In genomic region chr4:154260755-154261154, GRCm38 (mm10) we compare ENCODE assay signal across 22 mouse cellular contexts. TPM values are rescaled to one million over a fixed set of nuclear protein-coding genes. Genes with fewer than 3 reads are reported as not detected.
A peak's percentile ranks its signal among the peaks of the same experiment; 100 is the strongest.
DNase-seq lines count a peak whose midpoint lies in the region; ATAC-seq and TF ChIP-seq lines count a peak whose summit lies in the region.
"Had no signal": no experiment of that assay in that cellular context is flagged by ENCODE, and none has a peak within 500 bp of the region (broad histone marks: within the 10 kb centered on the region; RNA-seq: fewer than 3 reads in every experiment).

No protein-coding gene starts in this region.

- 0 out of 2 replicates have a peak, but pooled peaks cover 6% of the 10 kb centered on the region for H3K9me3 ChIP-seq in megakaryocyte, embryonic 14.5 days
- peaks cover 6% of the 10 kb centered on the region; the same call in 1 of the 2 replicates for H3K9me3 ChIP-seq in embryonic facial prominence, embryonic 13.5 days
- H3K9me3 ChIP-seq in limb, embryonic 10.5 days (replicated peaks), result no peaks in the 10 kb centered on the region
- no peaks in the 10 kb centered on the region for H3K9me3 ChIP-seq in limb, embryonic 14.5 days (ENCODE audit: control insufficient read depth, low read length)
- H3K9me3 ChIP-seq in heart, embryonic 12.5 days (replicated peaks), result peaks cover 5% of the 10 kb centered on the region; the same call in 1 of the 2 replicates
- H3K9me3 ChIP-seq: heart, embryonic 10.5 days; heart, embryonic 15.5 days; hindbrain, embryonic 10.5 days; intestine, embryonic 15.5 days had no signal

- 42% methylated on average over 5 of the region's 5 CpGs for WGBS in embryonic facial prominence, embryonic 13.5 days
- 90% methylated on average over 5 of the region's 5 CpGs for WGBS in limb, embryonic 10.5 days
- WGBS in limb, embryonic 14.5 days, result 52% methylated on average over 5 of the region's 5 CpGs
- WGBS in heart, embryonic 12.5 days, result 87% methylated on average over 5 of the region's 5 CpGs

- H3K9ac ChIP-seq in embryonic facial prominence, embryonic 13.5 days, result no peak overlapping the region
- no peak overlapping the region for H3K9ac ChIP-seq in limb, embryonic 14.5 days (ENCODE audit: low read depth, low read length, severe bottlenecking)
- no peak overlapping the region for H3K9ac ChIP-seq in heart, embryonic 12.5 days
- H3K9ac ChIP-seq: forebrain, embryonic 12.5 days; heart, embryonic 15.5 days; hindbrain, embryonic 14.5 days; intestine, embryonic 15.5 days had no signal

- peak overlapping the region; percentile 50 for H3K4me3 ChIP-seq in megakaryocyte, embryonic 14.5 days (replicated peaks)
- H3K4me3 ChIP-seq in embryonic facial prominence, embryonic 13.5 days, result no peak overlapping the region
- no peak overlapping the region for H3K4me3 ChIP-seq in limb, embryonic 10.5 days
- no peak overlapping the region for H3K4me3 ChIP-seq in limb, embryonic 14.5 days (replicated peaks; ENCODE audit: low read length)
- no peak overlapping the region for H3K4me3 ChIP-seq in heart, embryonic 12.5 days
- H3K4me3 ChIP-seq: forebrain, embryonic 12.5 days; heart, embryonic 10.5 days; heart, embryonic 15.5 days; hindbrain, embryonic 10.5 days; intestine, embryonic 15.5 days had no signal

- H3K36me3 ChIP-seq in megakaryocyte, embryonic 14.5 days (replicated peaks; ENCODE audit: low read length), result no peaks in the 10 kb centered on the region
- peaks cover 89% of the 10 kb centered on the region for H3K36me3 ChIP-seq in embryonic facial prominence, embryonic 13.5 days
- H3K36me3 ChIP-seq in limb, embryonic 10.5 days, result peaks cover 62% of the 10 kb centered on the region
- peaks cover 42% of the 10 kb centered on the region for H3K36me3 ChIP-seq in limb, embryonic 14.5 days (ENCODE audit: control insufficient read depth, insufficient read depth, low read length)
- peaks cover 7% of the 10 kb centered on the region for H3K36me3 ChIP-seq in heart, embryonic 12.5 days
- H3K36me3 ChIP-seq: heart, embryonic 15.5 days; intestine, embryonic 15.5 days had no signal

- H3K4me1 ChIP-seq in megakaryocyte, embryonic 14.5 days, result peaks cover 5% of the 10 kb centered on the region; the same call in 1 of the 2 replicates
- H3K4me1 ChIP-seq in embryonic facial prominence, embryonic 13.5 days, result peaks cover 21% of the 10 kb centered on the region
- peaks cover 12% of the 10 kb centered on the region for H3K4me1 ChIP-seq in limb, embryonic 10.5 days
- H3K4me1 ChIP-seq in limb, embryonic 14.5 days (ENCODE audit: control insufficient read depth, insufficient read depth, low read length), result peaks cover 11% of the 10 kb centered on the region
- H3K4me1 ChIP-seq in heart, embryonic 12.5 days (replicated peaks), result no peaks in the 10 kb centered on the region
- H3K4me1 ChIP-seq: forebrain, embryonic 12.5 days; heart, embryonic 10.5 days; heart, embryonic 15.5 days; hindbrain, embryonic 10.5 days; intestine, embryonic 15.5 days had no signal

- intact Hi-C loops in gastrocnemius, postnatal 14 days (cut with DNase I; ENCODE audit: low total_unique reads), result no loop called here

- ATAC-seq in megakaryocyte, adult 5-6 weeks (ENCODE audit: poor library complexity, severe bottlenecking), result no peak
- peak; percentile 52; the same call in 1 of the 2 replicates for ATAC-seq in embryonic facial prominence, embryonic 13.5 days (ENCODE audit: insufficient number of reproducible peaks, insufficient read depth, low FRiP score, low TSS enrichment, low read depth)
- ATAC-seq in limb, embryonic 14.5 days (ENCODE audit: low FRiP score, low read depth), result peak; percentile 68
- ATAC-seq in heart, embryonic 12.5 days (ENCODE audit: insufficient number of reproducible peaks, low FRiP score), result no peak
- ATAC-seq: forebrain, embryonic 16.5 days; intestine, embryonic 15.5 days had no signal

- H3K27me3 ChIP-seq in megakaryocyte, embryonic 14.5 days (replicated peaks), result peaks cover 11% of the 10 kb centered on the region
- H3K27me3 ChIP-seq in embryonic facial prominence, embryonic 13.5 days, result no peaks in the 10 kb centered on the region
- no peaks in the 10 kb centered on the region for H3K27me3 ChIP-seq in limb, embryonic 10.5 days (ENCODE audit: low read depth, poor library complexity, severe bottlenecking)
- no peaks in the 10 kb centered on the region for H3K27me3 ChIP-seq in limb, embryonic 14.5 days (ENCODE audit: control insufficient read depth, insufficient read depth, low read length)
- no peaks in the 10 kb centered on the region for H3K27me3 ChIP-seq in heart, embryonic 12.5 days (replicated peaks)
- H3K27me3 ChIP-seq: forebrain, embryonic 12.5 days; heart, embryonic 15.5 days; intestine, embryonic 15.5 days had no signal

- no peak for DNase-seq in limb, embryonic 10.5 days (ENCODE audit: low spot score)
- peak; percentile 49 for DNase-seq in limb, embryonic 14.5 days (ENCODE audit: low spot score)
- DNase-seq in frontal cortex, postnatal 25 days (ENCODE audit: low spot score in 2 of 2), result no peak
- no peak for DNase-seq in gastrocnemius, postnatal 14 days
- DNase-seq: adrenal gland, postnatal 10 days; cerebellum, adult 11 months; cerebellum, adult 8-10 months; cerebellum, postnatal 14 days; heart, adult 18-20 months had no signal

- H3K4me2 ChIP-seq in embryonic facial prominence, embryonic 13.5 days, result no peak overlapping the region
- no peak overlapping the region for H3K4me2 ChIP-seq in limb, embryonic 14.5 days (replicated peaks; ENCODE audit: low read depth, low read length, severe bottlenecking)
- H3K4me2 ChIP-seq in heart, embryonic 12.5 days, result no peak overlapping the region
- H3K4me2 ChIP-seq: forebrain, embryonic 12.5 days; heart, embryonic 15.5 days; hindbrain, embryonic 14.5 days; intestine, embryonic 15.5 days had no signal

- TF ChIP-seq POLR2A in limb, embryonic 14.5 days (IDR thresholded peaks at IDR 0.05; ENCODE audit: borderline replicate concordance, extremely low read depth, insufficient read depth, insufficient read length), result no peak

- H3K27ac ChIP-seq in embryonic facial prominence, embryonic 13.5 days, result peak overlapping the region; percentile 60
- peak overlapping the region; percentile 50 for H3K27ac ChIP-seq in limb, embryonic 10.5 days
- H3K27ac ChIP-seq in limb, embryonic 14.5 days (replicated peaks; ENCODE audit: low read depth, low read length), result peak overlapping the region; percentile 73
- H3K27ac ChIP-seq in heart, embryonic 12.5 days (ENCODE audit: poor library complexity, severe bottlenecking), result no peak overlapping the region
- H3K27ac ChIP-seq: forebrain, embryonic 12.5 days; heart, embryonic 10.5 days; heart, embryonic 15.5 days; hindbrain, embryonic 10.5 days; hindbrain, embryonic 14.5 days; intestine, embryonic 15.5 days had no signal

RNA-seq across cellular contexts. Expression of gene Arhgef16, which starts 40.7 kb away (rescaled TPM):
- polyA plus RNA-seq in megakaryocyte, embryonic 14.5 days (2012; ENCODE audit: insufficient read depth, low replicate concordance), result not detected in 2 replicates
- total RNA-seq in megakaryocyte, adult 5-6 weeks (2015), result not detected in 2 replicates
- not detected in 2 replicates for total RNA-seq in megakaryocyte, adult 5-6 weeks (2017)
- polyA plus RNA-seq in embryonic facial prominence, embryonic 13.5 days (2015; fragmentation: Nextera tagmentation; extraction: Ambion mirVana), result 5.9 and 7.7 TPM in 2 replicates
- polyA plus RNA-seq in limb, embryonic 10.5 days (2016; fragmentation: Nextera tagmentation; extraction: Ambion mirVana), result 5.3 and 6.2 TPM in 2 replicates
- 4.2 and 6.0 TPM in 2 replicates for polyA plus RNA-seq in limb, embryonic 14.5 days (2012; rRNA removed)
- polyA plus RNA-seq in limb, embryonic 14.5 days (2014; fragmentation: Nextera tagmentation; extraction: Ambion mirVana), result 6.1 and 6.2 TPM in 2 replicates
- polyA plus RNA-seq in heart, embryonic 12.5 days (2016; fragmentation: Nextera tagmentation; extraction: Ambion mirVana), result 1.8 and 1.9 TPM in 2 replicates
- 1 to 10 TPM in 1 of 2 experiments, under 1 TPM in 1; 0.75 to 1.1 TPM for total RNA-seq in gastrocnemius, postnatal 14 days (2021)
- total RNA-seq: MEL had no signal
- polyA plus RNA-seq: C2C12 had no signal

Comparison
In these comparisons a context has a peak if more than half of its experiments do, and no peak if none do; other contexts are left out.
1. ATAC-seq: peak in embryonic facial prominence, embryonic 13.5 days (single experiment) and limb, embryonic 14.5 days (single experiment); none in megakaryocyte, adult 5-6 weeks (single experiment) and heart, embryonic 12.5 days (single experiment).